Mouse (Mus musculus) Muller cell, postnatal 12 days (primary cell): Measurements from ENCODE around the gene Nab2.
"Not testable (repeated sequence)": the region's sequence is repeated elsewhere in the genome, so short reads cannot be mapped to it uniquely, and the experiment has no call there.

ENCODE experiments used
- DNase-seq: peaks from one replicate; pipeline ENCODE4 v3.0.0-alpha.2; 2015; ENCODE audit errors: inconsistent ontology term

The Nab2 gene

DNA sequence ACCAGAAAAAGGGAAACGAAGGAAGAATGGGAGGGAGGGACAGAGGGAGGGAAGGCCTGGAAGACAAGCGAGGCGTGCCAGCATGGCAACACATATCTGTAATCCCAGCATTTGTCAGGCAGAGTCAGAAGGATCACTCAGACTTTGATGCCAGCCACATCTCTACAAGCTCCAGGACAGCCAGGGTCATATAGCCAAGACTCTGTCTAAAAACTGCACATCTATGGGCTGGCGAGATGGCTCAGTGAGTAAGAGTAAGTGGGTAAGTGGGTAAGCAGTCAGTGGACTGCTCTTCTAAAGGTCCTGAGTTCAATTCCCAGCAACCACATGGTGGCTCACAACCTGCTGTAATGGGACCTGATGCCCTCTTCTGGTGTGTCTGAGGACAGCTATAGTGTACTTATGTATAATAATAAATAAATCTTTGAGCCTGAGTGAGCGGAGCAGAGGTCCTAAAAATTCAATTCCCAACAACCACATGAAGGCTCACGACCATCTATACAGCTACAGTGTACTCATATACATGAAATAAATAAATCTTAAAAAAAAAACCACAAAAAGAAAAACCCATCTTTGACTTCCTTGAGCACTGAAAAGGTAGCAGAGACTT lies 5.8 kb upstream of the Nab2 start:
- DNase-seq = no peak

GRCm38 (mm10) chr10:127671276-127671675 lies 2.9 kb upstream of the Nab2 start:
- DNase-seq = no peak

- no peak for DNase-seq
Observed at GRCm38 (mm10) chr10:127670185-127670584, 1.8 kb upstream of the Nab2 start.

DNA sequence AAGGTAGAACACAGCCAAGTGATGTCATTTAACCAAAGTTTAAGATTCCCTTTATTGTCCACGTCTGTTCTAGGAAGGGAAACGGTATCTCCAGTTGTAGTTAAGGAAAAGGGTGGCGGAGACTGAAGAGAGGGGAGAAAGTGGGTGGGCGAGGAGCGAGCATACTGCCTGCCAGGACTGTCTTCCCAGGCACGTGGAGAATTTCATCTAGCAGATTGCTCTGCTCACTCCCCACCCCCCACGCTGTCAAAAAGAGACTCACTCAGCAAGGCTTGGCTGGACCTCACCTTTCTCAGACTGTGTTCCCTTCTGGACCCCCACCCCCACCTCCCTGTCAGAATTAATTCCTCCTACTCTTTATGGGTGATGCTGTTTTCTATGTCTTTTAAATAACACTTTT lies 802 bp upstream of the Nab2 start:
- peak; percentile 56 for DNase-seq

DNA sequence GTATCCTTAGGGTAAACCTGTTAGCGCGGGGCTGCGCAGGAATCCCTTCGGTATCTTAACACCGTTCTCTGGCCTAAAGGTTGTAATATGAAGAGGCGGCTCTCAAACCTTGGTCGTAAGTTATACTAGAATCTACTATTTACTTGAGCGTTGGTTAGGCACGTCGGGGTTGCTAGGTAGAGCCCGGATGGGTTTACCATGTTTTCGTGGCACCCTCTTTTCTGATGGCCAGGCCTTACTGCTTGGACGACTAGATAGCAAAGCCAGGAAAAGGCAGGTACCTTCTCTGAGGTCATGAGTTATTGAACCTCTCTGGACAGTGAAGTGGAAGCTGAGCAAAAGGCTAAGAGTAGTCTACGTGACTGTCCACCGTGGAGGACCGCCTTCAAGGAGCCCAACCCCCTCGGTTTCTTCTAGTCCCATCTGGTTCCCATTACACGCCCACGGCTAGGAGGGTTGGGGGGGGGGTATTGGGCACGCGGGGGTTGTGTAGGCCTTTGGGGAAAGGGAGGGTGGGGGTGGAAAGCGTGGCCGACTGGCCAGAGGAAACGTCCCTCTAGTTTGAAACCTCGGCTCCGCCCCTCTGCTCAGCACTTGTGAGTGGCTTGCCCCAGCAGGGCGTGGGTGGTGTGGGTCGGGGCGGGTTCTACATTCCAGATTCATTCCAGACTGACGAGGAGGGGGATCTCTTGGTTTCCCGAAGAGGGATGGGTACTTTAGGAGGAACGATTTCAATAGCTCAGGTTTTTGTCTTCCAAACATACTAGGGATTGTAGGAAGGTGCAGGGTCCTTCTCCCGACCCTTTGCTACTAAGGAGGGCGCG lies 887 bp downstream of the Nab2 start:
- peak; percentile 100 for DNase-seq

DNA sequence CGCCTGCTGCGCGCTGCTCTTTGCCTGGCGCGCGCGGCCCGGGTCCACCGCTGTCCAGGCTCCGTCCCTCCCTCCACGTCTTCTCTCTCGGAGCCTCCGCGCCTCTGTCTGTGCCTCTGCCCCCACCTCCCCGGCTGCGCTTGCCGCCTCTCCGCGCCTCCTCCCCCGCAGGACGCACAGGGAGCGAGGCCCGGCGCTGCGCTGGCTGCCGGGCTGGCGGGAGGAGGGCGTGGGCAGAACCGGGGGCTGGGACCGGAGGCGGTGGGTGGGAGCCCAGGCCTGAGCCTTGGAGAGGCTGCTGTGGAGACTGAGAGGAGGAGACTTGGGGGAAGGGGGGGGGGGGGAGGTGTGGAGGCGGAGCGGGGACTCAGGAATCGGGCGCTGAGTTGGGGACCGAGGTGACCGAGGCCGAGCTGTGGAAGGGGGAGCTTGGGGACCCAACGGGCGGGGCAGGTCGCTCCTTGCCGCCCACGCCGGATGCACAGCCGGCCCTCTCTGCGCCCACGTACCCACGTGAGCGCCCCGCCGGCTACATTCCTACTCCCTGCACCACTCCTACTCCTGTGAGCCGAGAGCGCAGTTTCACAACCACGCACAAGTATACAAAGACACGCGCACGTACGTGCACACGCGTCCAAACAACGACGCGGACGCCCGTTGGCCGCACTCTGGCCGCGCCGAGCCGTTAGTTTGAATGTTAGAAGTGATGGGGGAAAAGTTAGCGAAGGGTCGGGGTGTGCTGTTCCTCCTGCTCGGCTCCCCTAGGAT lies 1.7 kb downstream of the Nab2 start, which contains the start of gene Nemp1:
Nemp1 (plus strand) TSS at position 401 of the 768 bp plus-strand sequence.
- DNase-seq = peak; percentile 99

DNA sequence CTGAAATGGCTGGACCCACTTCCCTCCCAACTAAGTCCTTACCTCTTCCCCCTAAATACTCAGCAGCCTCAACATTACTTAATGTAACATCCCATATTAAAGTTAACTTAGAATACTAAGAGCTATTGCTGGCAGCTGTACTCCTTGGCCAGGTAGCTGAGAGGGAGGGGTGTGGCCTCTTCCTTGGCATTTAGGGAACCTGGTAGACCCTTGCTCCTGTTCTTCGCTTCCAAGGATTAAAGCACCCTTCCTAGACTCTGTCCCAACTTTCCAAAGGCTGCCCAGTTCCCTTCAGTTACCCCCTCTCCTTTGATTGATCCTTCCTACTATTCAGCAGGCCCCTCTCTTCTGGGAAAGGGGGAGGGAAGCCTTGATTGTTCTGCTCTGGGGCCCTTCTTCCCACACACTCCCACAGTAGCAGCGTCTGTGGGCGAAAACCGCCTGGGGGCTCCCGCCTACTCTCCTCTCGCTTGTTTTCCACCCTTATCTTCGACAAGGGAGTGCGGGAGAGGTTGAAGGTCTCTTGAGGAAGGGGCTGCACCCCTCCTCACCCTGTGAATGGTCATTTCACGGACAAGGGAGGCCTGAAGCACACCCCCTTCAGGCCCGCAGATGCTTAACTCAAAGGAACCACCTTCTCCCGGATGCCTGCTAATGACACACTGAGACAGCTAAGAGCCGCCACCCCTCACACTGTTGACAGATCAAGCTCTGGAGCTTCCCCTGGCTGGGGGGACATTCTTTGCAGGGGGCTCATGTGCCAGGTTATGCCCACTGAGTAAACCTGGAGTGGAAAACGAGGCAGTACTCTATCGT lies 2.8 kb downstream of the Nab2 start:
- peak; percentile 50 for DNase-seq

GRCm38 (mm10) chr10:127664891-127665290 lies 3.5 kb downstream of the Nab2 start:
- no peak for DNase-seq

DNA sequence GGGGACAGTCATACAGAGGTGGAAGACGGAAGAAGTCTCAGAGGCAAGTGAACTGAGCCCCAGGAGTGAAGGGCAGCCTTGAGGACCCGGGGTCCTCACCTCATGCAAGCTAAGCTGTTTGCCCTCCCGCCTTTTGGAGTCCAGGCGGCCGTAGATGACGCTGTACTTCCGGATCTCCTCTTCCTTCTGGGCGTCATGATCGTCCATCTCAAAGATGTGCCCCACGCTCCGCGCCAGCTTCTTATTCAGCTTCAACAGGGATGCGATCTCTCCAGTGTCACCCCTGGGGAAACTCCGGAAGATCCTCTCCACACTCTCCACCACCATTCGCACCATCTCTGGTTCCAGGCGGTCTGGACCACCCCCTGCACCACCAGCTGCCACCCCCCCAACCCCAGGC lies 4.2 kb downstream of the Nab2 start:
- DNase-seq = no peak

- DNase-seq = no peak
Observed at GRCm38 (mm10) chr10:127663590-127663989, 4.8 kb downstream of the Nab2 start.

- no peak for DNase-seq
Observed at GRCm38 (mm10) chr10:127662666-127663253, 5.6 kb downstream of the Nab2 start.

DNA sequence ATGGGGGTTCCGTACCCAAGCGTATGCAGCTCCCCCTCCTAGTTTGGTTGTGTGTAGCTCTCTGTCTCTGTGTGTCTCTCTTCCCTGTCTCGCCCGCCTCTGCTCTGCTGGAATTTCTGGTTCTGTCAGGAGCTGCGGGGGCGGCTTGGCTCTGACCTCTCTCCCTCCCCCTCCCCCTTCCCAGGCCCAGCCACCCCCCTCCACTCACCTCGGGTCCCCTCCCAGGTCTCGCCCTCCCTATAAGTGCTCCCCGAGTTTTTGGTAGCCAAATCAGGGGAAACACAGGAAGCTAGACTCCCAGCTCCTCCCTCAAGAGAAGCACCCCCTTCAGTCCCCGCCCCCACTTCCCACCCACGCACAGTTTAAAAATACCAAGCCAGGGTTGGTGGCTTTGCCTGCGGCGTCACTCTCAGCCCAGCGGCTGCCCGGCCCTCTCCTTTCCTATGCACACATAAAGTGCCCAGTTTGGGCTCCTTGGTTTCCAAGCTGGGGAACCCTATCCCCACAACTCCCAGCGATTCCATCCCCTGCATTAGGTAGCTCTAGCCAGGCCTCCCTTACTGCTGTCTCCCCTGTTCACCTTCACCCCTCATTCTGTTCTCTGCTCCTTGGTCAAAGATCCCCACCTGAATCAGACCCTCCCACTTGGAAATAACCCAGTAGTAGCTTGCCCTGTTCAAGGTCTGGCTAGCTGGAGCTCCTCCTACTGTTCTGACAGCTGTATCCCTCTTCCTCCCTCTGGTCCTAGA lies 6.3 kb downstream of the Nab2 start:
- peak; percentile 97 for DNase-seq

DNA sequence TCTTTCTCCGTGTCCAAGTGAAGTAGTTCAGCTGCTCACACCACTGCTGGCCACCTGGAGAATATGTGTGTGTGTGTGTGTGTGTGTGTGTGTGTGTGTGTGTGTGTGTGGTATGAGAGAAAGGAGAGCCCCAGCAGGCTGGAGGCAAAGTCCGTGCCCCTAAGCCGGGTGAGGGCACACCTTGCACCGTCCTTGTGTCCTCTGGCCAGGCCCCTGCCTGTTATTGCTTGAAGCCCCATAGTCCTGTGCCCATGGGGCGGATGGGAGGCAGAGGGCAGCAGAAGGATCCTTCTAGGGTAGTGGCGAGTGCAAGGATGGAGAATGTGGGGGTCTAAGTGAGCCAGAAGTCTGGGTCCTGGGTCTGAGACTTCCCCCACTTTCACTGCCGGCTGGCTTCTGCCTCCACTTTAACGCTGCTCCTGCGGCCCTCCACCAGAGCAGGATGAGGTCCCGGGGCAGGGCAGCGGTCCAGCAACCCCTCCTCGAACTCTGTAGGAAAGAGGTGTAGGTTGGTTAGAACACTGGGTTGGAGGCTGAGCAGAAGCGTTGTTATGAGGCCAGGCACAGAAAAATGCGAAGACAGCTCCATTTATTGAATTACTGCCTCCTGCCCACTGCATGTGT lies 7.0 kb downstream of the Nab2 start:
- peak; percentile 31 for DNase-seq

DNA sequence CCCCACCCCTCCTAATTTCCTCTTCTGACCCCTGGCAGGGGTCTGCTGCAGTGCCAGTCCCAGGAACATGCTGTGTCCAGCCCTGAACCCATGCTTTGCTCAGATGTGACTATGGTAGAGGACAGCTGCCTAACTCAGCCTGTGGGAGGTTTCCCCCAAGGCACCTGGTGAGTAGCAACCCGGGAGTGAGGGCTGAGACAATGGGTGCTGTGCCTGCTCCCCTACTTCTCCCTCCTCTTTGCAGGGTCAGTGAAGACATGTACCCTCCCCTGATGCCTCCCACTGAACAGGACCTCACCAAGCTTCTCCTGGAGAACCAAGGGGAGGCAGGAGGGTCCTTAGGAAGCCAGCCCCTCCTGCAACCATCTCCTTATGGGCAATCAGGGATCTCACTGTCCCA lies 8.8 kb downstream of the Nab2 start:
- DNase-seq = no peak

GRCm38 (mm10) chr10:127658076-127658475 lies 10.3 kb downstream of the Nab2 start:
- no peak for DNase-seq

- DNase-seq = not testable (repeated sequence)
Observed at GRCm38 (mm10) chr10:127657617-127658016, 10.8 kb downstream of the Nab2 start.

GRCm38 (mm10) chr10:127654970-127655579 lies 13.3 kb downstream of the Nab2 start:
- DNase-seq = no peak

GRCm38 (mm10) chr10:127652906-127653638 lies 15.3 kb downstream of the Nab2 start:
- DNase-seq = no peak

DNA sequence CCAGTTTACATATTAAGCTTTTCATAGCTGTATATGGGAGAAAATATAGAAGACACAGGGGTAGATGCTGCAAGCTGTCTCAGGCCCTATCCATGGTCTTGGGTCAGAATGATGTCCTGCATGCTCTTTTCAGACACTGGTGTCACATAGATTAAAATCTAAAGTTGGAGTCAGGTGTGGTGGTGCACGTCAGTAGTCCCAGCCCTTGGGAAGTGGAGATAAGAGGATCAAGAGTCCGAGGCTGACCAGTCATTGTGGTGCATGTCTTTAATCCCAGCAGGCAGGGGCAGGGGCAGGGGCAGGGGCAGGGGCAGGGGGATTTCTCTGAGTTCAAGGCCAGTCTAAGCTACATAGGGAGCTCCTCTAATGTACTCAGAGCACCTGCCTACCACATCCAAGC lies 22.6 kb downstream of the Nab2 start:
- no peak for DNase-seq
